Mouse (Mus musculus) 416B (cell line): ENCODE data around the gene Pyy.

Experiments used
- DNase-seq: peaks from one replicate; pipeline ENCODE4 v3.0.0; 2011; ENCODE audit warnings: low read depth

Pyy gene

GRCm38 (mm10) chr11:102095676-102096075, 12.0 kb downstream of the Pyy start:
- no peak for DNase-seq

- peak; percentile 88 for DNase-seq
Measured at GRCm38 (mm10) chr11:102089088-102089808, 18.4 kb downstream of the Pyy start.

- peak; percentile 85 for DNase-seq
Measured at GRCm38 (mm10) chr11:102087931-102088898, 19.4 kb downstream of the Pyy start, which contains the start of gene Mpp2. Gene Mpp2 (minus strand): TSS chr11:102088515.

- peak; percentile 69 for DNase-seq
Measured at GRCm38 (mm10) chr11:102087081-102087751, 20.4 kb downstream of the Pyy start.

- DNase-seq, result peak; percentile 32
Measured at GRCm38 (mm10) chr11:102086331-102086730, 21.3 kb downstream of the Pyy start.

GRCm38 (mm10) chr11:102084159-102084558, 23.5 kb downstream of the Pyy start:
- no peak for DNase-seq

- no peak for DNase-seq
Measured at GRCm38 (mm10) chr11:102083193-102083592, 24.4 kb downstream of the Pyy start.

GRCm38 (mm10) chr11:102082322-102082721, 25.3 kb downstream of the Pyy start:
- no peak for DNase-seq

GRCm38 (mm10) chr11:102073722-102074121, 33.9 kb downstream of the Pyy start:
- DNase-seq, result no peak

- DNase-seq, result no peak
Measured at GRCm38 (mm10) chr11:102072729-102073128, 34.9 kb downstream of the Pyy start.

GRCm38 (mm10) chr11:102070426-102070825, 37.2 kb downstream of the Pyy start:
- no peak for DNase-seq

GRCm38 (mm10) chr11:102069633-102070032, 38.0 kb downstream of the Pyy start:
- no peak for DNase-seq

- DNase-seq, result peak; percentile 58
Measured at GRCm38 (mm10) chr11:102068969-102069368, 38.7 kb downstream of the Pyy start.

GRCm38 (mm10) chr11:102063076-102063475, 44.6 kb downstream of the Pyy start:
- DNase-seq, result no peak

GRCm38 (mm10) chr11:102061941-102062473, 45.6 kb downstream of the Pyy start:
- DNase-seq, result no peak

- DNase-seq, result peak; percentile 64
Measured at GRCm38 (mm10) chr11:102061236-102061940, 46.2 kb downstream of the Pyy start.
